Mouse (Mus musculus) thymus, postnatal 0 days (tissue): ENCODE results near the gene Cyp4f39. TPM values are rescaled to one million over a fixed set of nuclear protein-coding genes. Genes with fewer than 3 reads are reported as not detected.

Experiments
- DNase-seq: peaks from one replicate; pipeline ENCODE4 v3.0.0-alpha.2; 2015; ENCODE audit warnings: low spot score
- polyA plus RNA-seq: library from polyadenylated mRNA; unstranded; fragments of >200 nt; fragmentation: Nextera tagmentation; extraction: Ambion mirVana; gene quantifications from 2 replicates; pipeline ENCODE4 v1.2.1, GENCODE M21; 2015

Gene Cyp4f39
- 0.30 and 0.69 TPM in 2 replicates for polyA plus RNA-seq

GRCm38 (mm10) chr17:32452482-32452881 lies at the start of gene Cyp4f39:
Gene Cyp4f39 (plus strand): TSS chr17:32452723.
- peak; percentile 57 for DNase-seq

- DNase-seq = peak; percentile 93
Measured at GRCm38 (mm10) chr17:32402779-32403157, 49.8 kb upstream of the Cyp4f39 start.

- DNase-seq = peak; percentile 89
Measured at GRCm38 (mm10) chr17:32403417-32403816, 49.1 kb upstream of the Cyp4f39 start, which contains the start of gene Rasal3. Gene Rasal3 (minus strand): TSS chr17:32403583.

- DNase-seq = no peak
Measured at GRCm38 (mm10) chr17:32411898-32412297, 40.6 kb upstream of the Cyp4f39 start.

- no peak for DNase-seq
Measured at GRCm38 (mm10) chr17:32415417-32416020, 37.0 kb upstream of the Cyp4f39 start.

GRCm38 (mm10) chr17:32416771-32417170 lies 35.8 kb upstream of the Cyp4f39 start:
- no peak for DNase-seq

GRCm38 (mm10) chr17:32419989-32420388 lies 32.5 kb upstream of the Cyp4f39 start:
- DNase-seq = no peak

GRCm38 (mm10) chr17:32420781-32421180 lies 31.7 kb upstream of the Cyp4f39 start:
- no peak for DNase-seq

GRCm38 (mm10) chr17:32424034-32424433 lies 28.5 kb upstream of the Cyp4f39 start, which contains the start of gene Pglyrp2:
Gene Pglyrp2 (minus strand): TSS chr17:32424167.
- DNase-seq = peak; percentile 90

- DNase-seq = no peak
Measured at GRCm38 (mm10) chr17:32426610-32427009, 25.9 kb upstream of the Cyp4f39 start.

GRCm38 (mm10) chr17:32431972-32432371 lies 20.6 kb upstream of the Cyp4f39 start:
- DNase-seq = peak; percentile 65

- DNase-seq = no peak
Measured at GRCm38 (mm10) chr17:32434324-32434723, 18.2 kb upstream of the Cyp4f39 start.

GRCm38 (mm10) chr17:32435151-32435550 lies 17.4 kb upstream of the Cyp4f39 start:
- no peak for DNase-seq

GRCm38 (mm10) chr17:32437106-32437505 lies 15.4 kb upstream of the Cyp4f39 start:
- no peak for DNase-seq

GRCm38 (mm10) chr17:32443245-32443644 lies 9.3 kb upstream of the Cyp4f39 start:
- no peak for DNase-seq

GRCm38 (mm10) chr17:32445016-32445415 lies 7.5 kb upstream of the Cyp4f39 start:
- no peak for DNase-seq

GRCm38 (mm10) chr17:32447195-32447594 lies 5.3 kb upstream of the Cyp4f39 start:
- no peak for DNase-seq

GRCm38 (mm10) chr17:32449042-32449441 lies 3.5 kb upstream of the Cyp4f39 start:
- DNase-seq = no peak

- DNase-seq = no peak
Measured at GRCm38 (mm10) chr17:32450844-32451537, 1.5 kb upstream of the Cyp4f39 start.

- no peak for DNase-seq
Measured at GRCm38 (mm10) chr17:32454188-32454587, 1.7 kb downstream of the Cyp4f39 start.

- no peak for DNase-seq
Measured at GRCm38 (mm10) chr17:32454997-32455396, 2.5 kb downstream of the Cyp4f39 start.

GRCm38 (mm10) chr17:32468494-32468893 lies 16.0 kb downstream of the Cyp4f39 start:
- DNase-seq = no peak

GRCm38 (mm10) chr17:32470795-32471194 lies 18.3 kb downstream of the Cyp4f39 start:
- DNase-seq = no peak
